Comparison of ENCODE assay signal across 12 mouse cellular contexts in genomic region chr12:71888370-71888769, GRCm38 (mm10). TPM values are rescaled to one million over a fixed set of nuclear protein-coding genes. Genes with fewer than 3 reads are reported as not detected.
DNase-seq lines count a peak whose midpoint lies in the region; ATAC-seq and TF ChIP-seq lines count a peak whose summit lies in the region.
"Had no signal": no experiment of that assay in that cellular context is flagged by ENCODE, and none has a peak within 500 bp of the region (broad histone marks: within the 10 kb centered on the region; RNA-seq: fewer than 3 reads in every experiment).

No protein-coding gene starts in this region.

- WGBS in kidney, postnatal 0 days: 68% methylated on average over 6 of the region's 6 CpGs
- WGBS in kidney, adult 2 months: 87% methylated on average over 6 of the region's 6 CpGs

- H3K4me2 ChIP-seq in kidney, postnatal 0 days (ENCODE audit: low read length): no peak overlapping the region
- H3K4me2 ChIP-seq: embryonic facial prominence, embryonic 12.5 days; hindbrain, embryonic 12.5 days; limb, embryonic 12.5 days had no signal

- H3K27me3 ChIP-seq in kidney, postnatal 0 days (ENCODE audit: insufficient read depth, low read length): no peaks in the 10 kb centered on the region
- no peaks in the 10 kb centered on the region for H3K27me3 ChIP-seq in kidney, adult 2 months (replicated peaks; ENCODE audit: control insufficient read depth, insufficient read depth, low read length)
- H3K27me3 ChIP-seq: embryonic facial prominence, embryonic 12.5 days; hindbrain, embryonic 12.5 days; limb, embryonic 12.5 days had no signal

- no peak for TF ChIP-seq CTCF in kidney, postnatal 0 days (IDR thresholded peaks at IDR 0.05; ENCODE audit: low read depth)
- no peak for TF ChIP-seq CTCF in kidney, adult 2 months (conservative IDR thresholded peaks at IDR 0.05; ENCODE audit: insufficient read depth, insufficient read length, low read depth, low read length)

- H3K9ac ChIP-seq in kidney, postnatal 0 days (ENCODE audit: low read depth, low read length): no peak overlapping the region
- H3K9ac ChIP-seq: embryonic facial prominence, embryonic 12.5 days; hindbrain, embryonic 12.5 days; limb, embryonic 12.5 days had no signal

- ATAC-seq in kidney, postnatal 0 days (replicated peaks; ENCODE audit: low FRiP score, low read depth): peak; percentile 54; the same call in 1 of the 2 replicates

- H3K27ac ChIP-seq in kidney, postnatal 0 days: no peak overlapping the region
- no peak overlapping the region for H3K27ac ChIP-seq in kidney, adult 2 months (ENCODE audit: insufficient read depth, low read depth, low read length)
- H3K27ac ChIP-seq: embryonic facial prominence, embryonic 12.5 days; hindbrain, embryonic 12.5 days; limb, embryonic 12.5 days had no signal

- no peaks in the 10 kb centered on the region for H3K9me3 ChIP-seq in kidney, postnatal 0 days (replicated peaks; ENCODE audit: low read length)
- H3K9me3 ChIP-seq: embryonic facial prominence, embryonic 12.5 days; hindbrain, embryonic 12.5 days; limb, embryonic 12.5 days had no signal

- peak; percentile 61 for DNase-seq in kidney, postnatal 0 days (ENCODE audit: low spot score)
- DNase-seq in kidney, adult 2 months: no peak
- peak; percentile 66 for DNase-seq in adrenal gland, adult 8-10 months
- peak; percentile 95 for DNase-seq in heart, adult 11 months
- peak; percentile 68 for DNase-seq in heart, postnatal 4 days
- no peak for DNase-seq in testis, postnatal 14 days (ENCODE audit: low spot score)
- no peak for DNase-seq in thymus, postnatal 10 days (ENCODE audit: low spot score in 2 of 2)
- DNase-seq in spleen, adult 18-20 months: no peak
- DNase-seq: lung, postnatal 14 days had no signal

- H3K4me1 ChIP-seq in kidney, postnatal 0 days (replicated peaks; ENCODE audit: insufficient read depth, low read length): peaks cover 23% of the 10 kb centered on the region
- H3K4me1 ChIP-seq in kidney, adult 2 months (ENCODE audit: control insufficient read depth, insufficient read depth, low read length): peaks cover 14% of the 10 kb centered on the region

- H3K36me3 ChIP-seq in kidney, postnatal 0 days (ENCODE audit: insufficient read depth, low read length): no peaks in the 10 kb centered on the region
- no peaks in the 10 kb centered on the region for H3K36me3 ChIP-seq in kidney, adult 2 months (ENCODE audit: control insufficient read depth, insufficient read depth, low read length)
- H3K36me3 ChIP-seq: embryonic facial prominence, embryonic 12.5 days; hindbrain, embryonic 12.5 days; limb, embryonic 12.5 days had no signal

- no peak overlapping the region for H3K4me3 ChIP-seq in kidney, postnatal 0 days (replicated peaks; ENCODE audit: low read depth, low read length)
- H3K4me3 ChIP-seq in kidney, adult 2 months (ENCODE audit: insufficient read depth, low read depth, low read length): no peak overlapping the region
- H3K4me3 ChIP-seq: embryonic facial prominence, embryonic 12.5 days; hindbrain, embryonic 12.5 days; limb, embryonic 12.5 days had no signal

- no peak for TF ChIP-seq POLR2A in kidney, adult 2 months (IDR thresholded peaks at IDR 0.05; ENCODE audit: low read depth, low read length)

RNA-seq across cellular contexts. Expression of gene Daam1, which starts 57.5 kb away (rescaled TPM):
- polyA plus RNA-seq in kidney, postnatal 0 days (2015; fragmentation: Nextera tagmentation; extraction: Ambion mirVana): 5.0 and 5.6 TPM in 2 replicates
- polyA plus RNA-seq in kidney, adult 2 months (2012; rRNA removed): 4.7 and 5.2 TPM in 2 replicates
- 10 to 100 TPM; 22.6 to 28.0 (median 26.9) TPM for total RNA-seq in adrenal gland, adult 8-10 months (2022)
- total RNA-seq in heart, postnatal 4 days (2021): 10 to 100 TPM; 88.8 to 92.1 TPM

Comparison
In these comparisons a context has a peak if more than half of its experiments do, and no peak if none do; other contexts are left out.
1. DNase-seq: peak in kidney, postnatal 0 days (single experiment), adrenal gland, adult 8-10 months (single experiment), heart, adult 11 months (single experiment) and heart, postnatal 4 days (single experiment); none in kidney, adult 2 months (single experiment), testis, postnatal 14 days (single experiment), thymus, postnatal 10 days (0 of 2) and spleen, adult 18-20 months (0 of 2).